Mouse (Mus musculus) right cerebral cortex, postnatal 10 days (tissue): ENCODE results near the gene Rbbp8nl.

Experiments used
- DNase-seq, 2 experiments: peaks; one replicate each; pipeline ENCODE4 v3.0.0; 2021; ENCODE audit warnings: low spot score in 2 of 2

Rbbp8nl gene

DNA sequence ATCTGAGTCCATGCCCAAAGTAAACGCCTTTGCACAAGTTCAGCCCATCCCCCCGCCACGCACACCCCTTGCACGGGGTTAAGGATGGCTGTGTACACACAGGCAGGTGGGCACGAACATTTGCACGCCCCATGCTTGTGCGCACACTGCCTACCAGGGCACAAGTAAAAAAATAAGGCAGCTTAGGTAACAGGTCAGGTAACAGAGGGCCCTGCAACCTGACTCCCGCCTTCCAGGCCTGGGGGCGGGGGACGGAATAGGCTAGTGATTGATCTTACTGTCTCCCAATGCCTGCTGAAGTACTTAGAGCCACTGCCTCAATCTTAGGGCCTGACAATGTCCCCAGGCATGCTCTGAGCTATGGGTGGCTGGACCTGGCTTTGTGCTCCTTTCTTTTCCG is 713 bp downstream of the Rbbp8nl start:
- DNase-seq = no peak

DNA sequence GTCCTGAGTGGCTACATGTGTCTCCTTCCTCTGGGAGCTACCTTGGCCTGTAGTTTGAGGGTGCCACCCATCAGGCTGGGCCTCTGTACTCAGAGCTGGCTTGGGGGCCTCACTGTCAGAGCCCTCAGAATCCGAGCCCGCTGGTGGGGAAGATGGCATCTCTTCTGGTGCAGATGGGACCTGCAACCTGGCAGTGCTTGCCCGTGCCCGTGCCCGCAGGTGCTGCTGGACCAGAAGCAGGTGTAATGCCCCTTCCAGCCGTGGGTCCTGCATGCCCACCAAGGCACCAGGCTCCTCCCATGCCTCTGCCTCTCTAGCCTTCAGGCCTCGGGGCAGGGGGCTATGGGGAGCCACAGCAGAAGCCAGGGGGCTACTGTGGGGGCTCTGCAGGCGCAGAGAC is 10.4 kb downstream of the Rbbp8nl start:
- DNase-seq = no peak

DNA sequence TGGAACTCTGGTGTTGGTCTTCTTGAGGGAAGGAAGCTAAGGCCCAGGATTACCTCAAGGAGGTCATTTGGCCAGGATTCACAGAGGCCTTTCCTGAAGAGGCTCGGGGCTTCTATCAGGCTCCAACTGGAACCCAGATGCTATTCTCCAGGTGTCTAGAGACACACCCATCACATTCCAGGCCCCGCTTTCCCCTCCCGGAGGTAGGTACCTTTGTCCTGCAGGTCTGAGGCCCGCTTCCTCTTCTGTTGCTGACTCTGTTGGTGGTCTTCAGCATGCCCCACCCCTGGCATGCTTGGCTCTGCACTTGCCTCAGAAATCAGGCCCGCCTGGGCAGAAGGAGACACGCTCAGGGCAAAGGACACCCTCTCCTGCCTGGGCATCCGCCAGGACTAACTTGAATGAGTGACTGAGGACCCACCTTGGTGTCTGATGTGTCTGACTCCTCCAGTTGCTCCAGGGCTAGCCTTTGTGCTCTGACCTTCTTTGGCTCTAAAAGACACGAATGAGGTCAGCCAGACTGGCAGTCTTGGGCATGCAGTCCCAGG is 11.8 kb downstream of the Rbbp8nl start:
- no peak for DNase-seq

DNA sequence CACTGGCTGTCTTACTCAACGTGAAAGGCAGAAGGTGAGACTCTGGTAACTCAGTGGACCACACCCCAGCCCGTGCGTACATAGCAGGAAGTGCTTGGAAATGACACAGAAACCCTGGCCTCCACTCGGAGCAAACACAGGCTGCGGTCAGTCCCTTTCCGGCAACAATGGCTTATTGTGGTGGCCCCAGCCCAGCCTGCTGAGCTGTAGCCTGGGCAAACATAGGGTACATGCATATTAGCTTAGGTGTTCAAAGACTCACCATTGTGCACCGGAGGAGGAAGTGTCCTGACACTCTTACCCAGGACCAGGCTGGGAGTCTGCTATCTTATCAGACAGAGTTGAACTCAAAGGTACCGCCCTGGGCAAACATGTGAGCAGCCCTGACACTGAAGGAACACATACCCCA is 12.8 kb downstream of the Rbbp8nl start:
- DNase-seq = no peak

DNA sequence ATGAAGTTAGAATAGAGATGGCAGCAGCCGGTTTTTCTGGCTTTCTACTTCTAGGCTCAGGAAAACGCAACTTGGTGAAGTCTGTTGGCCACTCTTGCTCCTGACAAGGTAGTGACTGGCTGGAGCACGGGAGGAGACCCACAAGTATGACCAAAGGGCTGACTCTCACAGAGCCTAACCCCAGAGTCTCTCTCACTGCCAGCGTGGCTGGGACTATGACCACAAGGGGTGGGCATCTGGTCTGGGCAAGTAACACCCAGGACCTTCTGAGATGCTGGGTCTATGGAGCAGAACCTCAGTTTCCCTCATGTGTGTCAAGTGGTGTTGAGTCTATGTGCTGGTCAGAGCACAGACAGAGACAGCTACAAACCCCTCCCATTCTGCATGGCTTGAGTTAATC is 13.3 kb downstream of the Rbbp8nl start:
- DNase-seq = no peak

DNA sequence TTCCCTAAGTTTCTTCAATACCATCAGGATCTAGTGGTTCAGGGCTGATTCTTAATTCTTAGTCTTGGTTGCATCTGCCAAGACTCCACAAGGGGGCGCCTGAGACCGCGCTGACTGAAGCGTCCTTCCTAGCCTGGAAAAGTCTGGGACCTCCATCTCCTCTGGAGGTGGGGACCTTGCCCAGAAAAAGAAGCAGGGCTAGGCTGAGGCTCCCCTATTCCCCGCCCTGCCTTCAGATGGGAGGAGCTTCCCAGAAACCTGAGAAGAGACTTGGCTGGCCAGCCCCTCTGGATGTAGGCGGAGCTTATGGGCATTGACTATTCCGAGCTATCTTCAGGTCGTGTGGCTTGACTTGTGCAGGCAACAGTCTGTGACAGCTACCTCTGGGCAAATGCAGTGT is 13.8 kb downstream of the Rbbp8nl start:
- peak; percentile 77 to 87 for DNase-seq

DNA sequence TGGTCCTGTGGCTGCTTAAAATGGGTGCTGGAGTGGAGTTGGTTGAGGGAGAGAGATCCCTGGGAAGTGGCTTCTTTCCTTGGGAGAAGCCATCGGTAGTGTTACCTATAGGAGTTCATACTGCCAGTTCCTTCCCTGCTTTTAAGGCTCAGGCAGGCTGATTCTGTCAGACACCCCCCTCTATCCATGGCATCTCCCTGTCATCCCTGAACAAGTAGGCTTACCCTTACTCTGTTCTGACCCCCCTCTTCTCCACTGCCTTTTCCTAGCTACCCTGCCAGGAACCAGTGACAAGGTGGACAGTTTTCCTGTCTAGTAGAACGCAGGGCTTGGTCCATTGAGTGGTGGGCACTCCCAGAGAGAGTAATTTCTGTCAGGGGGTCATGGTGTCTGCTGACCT is 15.2 kb downstream of the Rbbp8nl start:
- no peak for DNase-seq

DNA sequence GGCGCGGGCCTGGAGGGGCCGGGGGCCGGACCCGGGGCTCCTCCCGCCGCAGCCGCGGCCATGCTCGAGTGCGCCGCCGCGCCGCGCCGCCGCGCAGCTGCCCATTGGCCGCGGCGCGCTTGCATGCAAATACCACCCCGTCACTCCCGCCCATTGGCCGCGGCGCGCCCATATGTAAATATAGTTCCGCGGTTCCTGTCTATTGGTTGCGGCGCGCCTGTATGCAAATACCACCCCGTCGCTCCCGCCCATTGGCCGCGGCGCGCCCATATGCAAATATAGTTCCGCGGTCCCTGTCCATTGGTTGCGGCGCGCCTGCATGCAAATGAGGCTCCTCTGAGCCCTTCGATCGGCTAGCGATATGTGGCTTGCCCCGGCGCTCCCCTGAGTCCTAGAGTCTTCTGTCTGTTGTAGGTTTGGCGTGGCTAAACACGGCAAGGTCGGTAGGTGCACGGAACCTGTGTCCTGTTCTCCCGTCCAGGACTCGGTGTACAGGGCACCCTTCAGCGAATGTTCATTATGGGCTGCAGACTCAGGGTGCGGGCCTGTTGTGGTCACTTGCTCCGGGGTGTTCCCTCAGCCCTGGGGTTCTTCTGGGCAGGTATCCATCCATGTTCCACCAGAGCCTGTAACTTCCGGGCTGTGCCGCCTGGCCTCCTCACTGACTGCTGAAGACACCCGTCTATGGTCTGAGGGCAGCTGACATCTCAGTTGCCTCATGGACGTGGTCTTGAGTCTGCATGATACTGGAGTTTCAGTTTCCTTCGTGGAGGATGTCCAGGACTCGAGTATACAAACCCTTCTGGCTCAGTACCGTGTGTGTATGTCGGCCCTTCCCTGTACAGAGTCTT is 16.1 kb downstream of the Rbbp8nl start, which contains the start of gene Cables2:
Cables2 (minus strand) TSS at position 103 of the 851 bp plus-strand sequence.
- DNase-seq = peak; percentile 96 to 98

DNA sequence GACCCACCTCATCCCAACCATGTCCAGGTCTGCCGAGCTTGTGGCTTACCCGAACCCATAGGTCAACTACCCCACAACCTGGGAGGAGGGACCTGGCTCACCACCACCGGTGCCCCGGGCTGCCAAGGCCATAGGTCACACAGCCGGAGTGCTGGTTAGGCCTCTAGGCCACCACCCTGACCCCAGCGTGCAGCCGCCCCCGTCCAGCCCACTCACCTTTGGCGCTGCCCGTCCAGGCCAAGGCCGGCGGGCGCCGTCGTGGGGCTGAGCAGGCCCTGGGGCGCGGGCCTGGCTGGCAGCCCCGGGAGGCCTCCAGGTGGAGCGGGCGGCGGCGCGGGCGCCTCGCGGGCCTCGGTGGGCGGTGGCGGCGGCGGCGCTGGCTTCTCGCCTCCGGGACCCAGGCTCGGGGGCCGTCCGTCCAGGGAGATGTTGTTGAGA is 16.8 kb downstream of the Rbbp8nl start:
- DNase-seq = peak; percentile 55 to 69

DNA sequence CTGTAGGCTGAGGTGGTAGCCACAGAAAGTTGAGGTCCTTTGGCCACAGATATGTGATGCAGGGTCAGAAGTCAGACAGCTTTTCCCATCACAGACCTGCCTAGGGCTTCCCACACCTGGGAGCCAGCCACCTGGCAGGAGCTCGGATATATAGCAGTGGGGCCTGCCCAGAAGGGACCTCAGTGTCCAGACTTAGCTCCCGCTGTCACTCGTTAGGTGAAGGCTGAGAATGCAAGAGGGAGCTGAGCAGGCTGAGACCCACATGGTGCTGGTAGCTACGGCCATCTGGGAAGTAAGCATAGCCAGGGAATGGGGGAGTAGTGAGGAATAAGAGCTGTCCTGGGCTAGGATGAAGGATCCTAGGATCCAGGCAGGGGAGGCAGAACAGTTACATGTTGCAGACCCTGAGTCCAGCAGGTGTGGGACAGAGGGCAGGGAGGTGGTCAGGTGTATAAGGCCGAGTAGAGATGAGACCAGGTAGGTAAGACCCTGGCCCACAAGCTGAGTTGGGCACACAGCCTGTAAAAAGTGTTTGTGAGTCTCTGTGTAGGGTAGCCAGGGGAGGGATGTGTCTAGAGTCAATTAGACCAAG is 17.8 kb downstream of the Rbbp8nl start:
- peak in 1 of 2 experiments; percentile 59 for DNase-seq

DNA sequence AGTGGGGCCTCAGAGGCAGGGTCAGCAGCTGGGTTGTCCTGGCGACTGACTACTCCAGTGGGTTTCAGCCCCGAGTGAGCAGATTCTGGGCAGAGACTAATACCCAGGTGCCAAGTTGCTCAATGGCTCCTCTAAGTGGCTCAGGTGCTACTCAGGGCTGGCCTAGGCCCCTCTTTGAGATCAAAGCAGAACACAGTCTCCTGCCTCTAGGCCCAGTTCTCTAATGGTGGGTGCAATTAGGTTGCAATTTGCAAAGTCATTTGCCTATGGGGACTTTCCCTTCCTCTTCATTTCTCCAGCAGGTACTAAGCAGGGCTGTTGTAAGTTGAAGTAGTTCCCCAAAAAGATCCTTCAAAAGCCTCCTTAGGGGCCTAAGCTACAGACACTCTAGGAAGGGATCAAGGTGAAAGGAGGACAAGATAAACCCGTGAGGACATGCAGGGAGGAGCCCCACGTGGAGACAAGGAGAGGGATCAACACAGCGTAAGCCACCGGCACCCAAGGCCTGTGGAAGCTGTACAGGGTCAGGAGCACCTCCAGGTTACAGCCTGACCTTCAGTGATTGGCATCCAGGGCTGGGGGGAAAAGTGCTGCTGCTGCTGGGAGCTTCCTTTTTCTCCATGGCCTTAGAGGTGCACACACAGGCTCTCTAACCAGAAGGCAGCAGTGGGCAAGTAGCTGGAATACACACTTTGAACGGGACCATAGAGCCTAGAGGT is 19.0 kb downstream of the Rbbp8nl start:
- no peak for DNase-seq

DNA sequence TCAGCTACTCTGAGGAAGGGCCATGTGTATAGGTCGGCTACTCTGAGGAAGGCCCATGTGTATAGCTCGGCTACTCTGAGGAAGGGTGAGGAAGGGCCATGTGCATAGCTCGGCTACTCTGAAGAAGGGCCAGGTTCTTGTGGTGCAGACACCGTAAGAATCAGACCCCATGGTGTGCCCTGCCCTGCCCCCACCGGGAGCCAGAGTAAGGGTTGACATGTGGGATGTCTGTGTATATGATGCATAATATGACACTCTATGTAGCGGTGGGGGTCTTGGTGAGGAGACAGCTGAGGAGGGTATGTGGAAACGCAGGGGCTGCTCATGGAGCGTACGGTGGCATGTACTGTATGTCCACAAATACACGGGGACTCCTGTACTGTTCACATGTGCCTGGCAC is 20.4 kb downstream of the Rbbp8nl start:
- DNase-seq = no peak

DNA sequence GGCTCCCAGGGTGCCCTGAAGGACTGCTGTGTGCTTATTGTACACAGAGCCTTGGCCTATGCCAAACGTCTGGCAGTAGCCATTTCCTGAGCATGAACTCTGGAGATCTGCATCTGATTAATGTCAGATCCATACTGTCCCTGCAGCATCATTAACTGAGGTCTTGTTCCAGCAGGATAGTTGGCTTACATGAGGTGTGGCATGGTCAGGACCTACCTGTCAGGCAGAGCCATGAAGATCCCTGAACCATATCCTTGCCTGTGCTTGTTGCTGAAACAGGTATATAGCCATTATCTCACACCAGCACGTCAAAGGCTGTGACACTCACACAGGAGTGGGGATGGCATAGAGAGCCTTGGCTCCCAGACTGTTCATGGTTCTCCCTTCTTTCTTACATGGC is 21.7 kb downstream of the Rbbp8nl start:
- DNase-seq = no peak

DNA sequence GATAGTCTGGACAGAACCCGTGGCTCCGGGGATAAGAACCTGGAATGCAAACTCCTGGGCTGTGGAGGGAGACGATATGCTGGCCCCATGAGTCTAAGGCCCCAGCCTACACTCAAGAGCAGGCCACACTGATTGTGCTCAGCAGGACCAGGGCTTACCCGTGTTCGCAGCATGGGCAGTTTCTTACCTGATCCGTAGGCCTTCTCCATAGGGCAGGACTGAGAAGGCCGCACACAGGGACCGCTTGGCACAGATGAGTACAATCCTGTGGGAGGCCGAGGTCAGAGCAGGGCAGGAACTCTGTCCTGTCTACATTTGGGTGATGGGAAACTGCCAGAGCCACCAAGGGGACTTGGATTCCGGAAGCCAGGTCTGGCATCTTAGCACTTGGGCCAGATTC is 26.8 kb downstream of the Rbbp8nl start:
- peak in 1 of 2 experiments; percentile 35 for DNase-seq

DNA sequence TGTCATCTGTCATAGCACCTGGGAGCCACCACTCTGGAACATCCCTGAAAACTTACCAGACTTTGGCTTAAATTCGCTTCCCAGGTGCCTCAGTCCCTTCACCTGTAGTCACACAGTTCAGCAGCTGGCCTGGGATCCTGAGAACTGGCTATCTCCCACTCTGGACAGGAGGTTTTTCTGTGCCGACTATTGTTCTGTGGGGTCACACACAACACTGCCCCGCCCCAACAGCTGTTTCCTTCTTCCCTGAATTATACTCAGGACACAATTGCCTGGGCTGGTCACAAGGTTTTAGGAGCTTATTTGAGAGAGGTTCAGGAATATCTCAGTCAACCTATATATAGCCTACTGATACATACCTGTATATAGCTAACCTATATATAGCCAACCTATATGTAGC is 27.2 kb downstream of the Rbbp8nl start:
- peak in 1 of 2 experiments; percentile 26 for DNase-seq

DNA sequence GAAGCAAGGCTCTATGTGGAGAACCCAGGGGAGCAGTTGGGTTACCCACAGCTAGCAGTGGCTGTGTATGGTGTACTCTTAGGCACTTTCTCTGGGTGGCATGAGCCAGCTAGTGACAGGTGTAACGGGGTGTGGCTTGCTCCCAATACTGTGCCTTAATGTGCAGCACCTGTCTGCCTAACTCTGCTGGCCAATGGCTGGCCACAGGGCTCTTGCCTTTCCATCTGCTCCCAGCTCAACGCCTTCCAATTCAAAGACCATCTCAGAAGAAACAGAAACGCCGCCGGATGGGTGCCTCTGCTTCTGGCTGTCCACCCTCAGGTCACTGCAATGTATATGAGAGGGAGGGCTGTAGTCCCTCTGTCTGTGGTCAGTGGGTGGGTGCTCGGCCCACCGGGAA is 27.8 kb downstream of the Rbbp8nl start:
- peak in 1 of 2 experiments; percentile 30 for DNase-seq

DNA sequence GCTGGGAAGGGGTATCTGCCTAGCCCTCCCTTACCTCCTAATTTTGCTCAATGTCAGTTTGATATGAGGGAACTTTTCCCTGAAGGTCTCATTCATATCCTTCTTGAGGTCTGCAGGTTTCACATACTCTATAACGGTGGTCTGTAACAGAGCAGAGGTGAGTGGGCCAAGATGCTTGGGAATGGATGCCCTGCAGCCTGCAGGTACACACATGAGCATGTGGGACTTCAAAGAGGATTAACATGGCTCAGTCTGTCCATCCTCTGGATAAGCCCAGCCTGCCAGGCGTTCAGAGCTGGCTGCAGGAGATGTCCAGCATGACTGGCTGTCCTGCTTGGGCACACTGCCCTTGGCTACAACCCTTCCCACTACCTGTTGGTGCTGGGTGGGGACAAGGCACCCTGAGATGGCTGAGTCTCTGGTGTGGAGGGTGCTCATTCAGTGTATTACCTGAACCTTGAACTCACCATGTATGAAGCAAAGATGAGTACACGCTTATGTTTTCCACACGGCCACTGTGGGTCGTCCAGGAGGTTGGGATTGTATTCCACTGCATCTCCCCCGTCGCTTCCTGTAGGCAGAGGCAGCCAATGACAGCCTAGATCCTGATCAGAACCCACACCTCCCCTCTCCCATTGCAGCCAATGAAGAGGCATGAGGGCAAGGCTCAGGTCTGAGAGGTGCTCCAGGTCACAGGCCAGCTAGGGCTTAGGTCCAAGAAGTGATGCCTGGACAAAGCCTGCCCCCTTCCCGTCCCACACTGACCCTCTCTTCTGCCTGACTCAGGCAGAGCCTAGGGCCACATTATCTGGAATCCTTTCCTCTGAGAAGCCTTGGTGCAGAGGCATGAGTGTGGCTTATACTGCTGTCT is 28.8 kb downstream of the Rbbp8nl start:
- DNase-seq = peak in 1 of 2 experiments; percentile 34

DNA sequence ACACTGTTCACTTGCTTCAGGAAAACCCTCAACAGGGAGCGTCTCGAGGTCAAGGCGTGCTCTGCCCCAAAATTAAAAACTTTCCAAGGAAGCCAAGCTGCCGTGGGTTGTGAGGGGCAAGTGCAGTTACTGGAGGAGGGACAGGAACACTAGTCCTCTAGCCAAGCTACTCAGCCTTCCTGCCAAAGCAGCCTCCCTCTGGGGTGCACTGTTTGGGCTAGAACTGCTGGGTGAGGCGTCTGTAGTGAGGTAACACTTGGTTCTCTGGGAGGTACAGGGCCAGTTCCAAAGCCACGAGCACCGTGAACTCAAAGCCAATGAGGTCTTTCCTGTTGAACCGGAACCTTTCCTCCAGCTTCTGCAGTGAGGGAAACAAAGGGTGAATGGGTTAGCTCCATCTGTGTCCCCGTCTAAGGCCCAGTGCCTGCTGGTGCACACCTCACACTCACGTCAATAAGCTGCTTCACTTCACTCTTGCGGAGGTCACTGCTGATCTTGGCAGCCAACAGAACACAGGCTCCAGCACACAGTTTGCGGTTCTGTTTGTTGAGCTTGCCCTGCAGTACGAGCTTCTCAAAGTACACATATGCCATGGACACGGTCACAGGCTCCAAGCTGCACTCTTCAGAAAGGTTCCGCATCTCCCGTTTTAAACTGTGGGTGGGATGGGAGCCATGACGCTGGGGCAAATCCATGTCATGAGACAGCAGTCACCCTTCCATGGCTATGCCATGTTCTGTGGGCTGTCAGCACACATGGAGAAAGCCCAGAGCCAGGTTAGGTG is 29.7 kb downstream of the Rbbp8nl start:
- DNase-seq = peak in 1 of 2 experiments; percentile 28

DNA sequence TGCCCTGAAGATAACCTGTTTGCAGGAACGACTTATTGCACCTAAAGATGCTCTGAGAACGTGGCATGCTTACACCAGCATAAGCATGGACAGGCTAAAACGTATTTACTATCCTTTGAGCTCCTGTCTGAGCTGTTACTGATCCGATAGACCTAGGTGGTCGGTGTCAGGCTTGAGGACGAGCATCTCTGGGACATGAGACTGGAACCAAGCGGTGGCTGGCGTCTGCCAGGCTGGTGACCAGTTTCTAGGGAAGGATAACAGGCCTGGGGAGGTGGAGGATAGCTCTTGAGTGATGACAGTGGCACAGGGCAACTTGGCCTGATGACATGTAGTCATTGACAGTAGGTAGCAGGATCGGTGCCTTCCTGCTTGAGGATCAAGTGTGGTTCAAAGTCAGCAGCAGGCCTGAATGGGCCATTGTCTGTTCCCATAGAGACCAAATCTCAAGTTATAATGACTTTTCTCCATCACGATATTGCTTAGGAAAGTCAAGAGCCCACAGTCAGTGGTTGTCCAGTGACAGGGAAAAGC is 30.7 kb downstream of the Rbbp8nl start:
- DNase-seq = peak in 1 of 2 experiments; percentile 29
